Mouse (Mus musculus) central nervous system, embryonic 14 days (tissue): ENCODE data around the gene Mageb5. TPM values are rescaled to one million over a fixed set of nuclear protein-coding genes. Genes with fewer than 3 reads are reported as not detected.

Source experiments
- polyA plus RNA-seq: library from polyadenylated mRNA; depleted of rRNA; stranded (reverse); fragments of >200 nt; gene quantifications from 2 replicates; pipeline ENCODE4 v1.2.3, GENCODE M21; 2012; rRNA removed

Mageb5 gene
- not detected in 2 replicates for polyA plus RNA-seq

GRCm38 (mm10) chrX:91782918-91783317 lies at the start of gene Mageb5:
TSS of gene Mageb5 (minus strand) at chrX:91783018.

Other genes with a start within 250 kb of the Mageb5 start
- not detected in 2 replicates for gene 1700084M14Rik, start 207.1 kb downstream of the Mageb5 start, polyA plus RNA-seq
- not detected in 2 replicates for gene Gm14781, start 150.8 kb downstream of the Mageb5 start, polyA plus RNA-seq
- not detected in 2 replicates for gene Mageb1, start 233.3 kb upstream of the Mageb5 start, polyA plus RNA-seq